Mouse (Mus musculus): ENCODE data around the gene Kpna4. TPM values are rescaled to one million over a fixed set of nuclear protein-coding genes. Genes with fewer than 3 reads are reported as not detected.

Kpna4 gene
- total and polyA plus RNA-seq, 2 experiments from 2014 or later = 27.3 to 67.0 TPM

GRCm38 (mm10) chr3:69142372-69142994 lies 15.6 kb upstream of the Kpna4 start:
- no peaks in the 10 kb centered on the region for H3K9me3 ChIP-seq (ENCODE audit: low read length)
- H3K4me2 ChIP-seq (ENCODE audit: low read depth, low read length, poor library complexity, severe bottlenecking) = no peak overlapping the region
- no peak for TF ChIP-seq CTCF (IDR thresholded peaks at IDR 0.05)
- no peaks in the 10 kb centered on the region for H3K4me1 ChIP-seq (ENCODE audit: insufficient read depth, low read length)
- ATAC-seq (ENCODE audit: low FRiP score) = no peak
- H3K27ac ChIP-seq (ENCODE audit: low read depth, low read length) = no peak overlapping the region
- no peak overlapping the region for H3K4me3 ChIP-seq (ENCODE audit: low read depth, low read length)
- H3K9ac ChIP-seq (replicated peaks; ENCODE audit: low read length, poor library complexity, severe bottlenecking) = no peak overlapping the region
- no peaks in the 10 kb centered on the region for H3K27me3 ChIP-seq (ENCODE audit: insufficient read depth, low read length)
- H3K36me3 ChIP-seq (ENCODE audit: insufficient read depth, low read length) = no peaks in the 10 kb centered on the region
- no peak for DNase-seq (ENCODE audit: low spot score)
- WGBS = 88% methylated on average over 7 of the region's 7 CpGs

GRCm38 (mm10) chr3:69140851-69141250 lies 13.9 kb upstream of the Kpna4 start:
- Histone ChIP-seq H3K27me3 (ENCODE audit: insufficient read depth, low read length) (no peaks in the 10 kb centered on the region), H3K27ac (ENCODE audit: low read depth, low read length) (no peak overlapping the region), H3K9me3 (ENCODE audit: low read length) (no peaks in the 10 kb centered on the region), H3K4me3 (ENCODE audit: low read depth, low read length) (no peak overlapping the region), H3K9ac (replicated peaks; ENCODE audit: low read length, poor library complexity, severe bottlenecking) (no peak overlapping the region), H3K4me1 (ENCODE audit: insufficient read depth, low read length) (no peaks in the 10 kb centered on the region), H3K36me3 (ENCODE audit: insufficient read depth, low read length) (no peaks in the 10 kb centered on the region), H3K4me2 (ENCODE audit: low read depth, low read length, poor library complexity, severe bottlenecking) (no peak overlapping the region)
- ATAC-seq (ENCODE audit: low FRiP score) (no peak), DNase-seq (ENCODE audit: low spot score) (no peak)
- TF ChIP-seq CTCF (IDR thresholded peaks at IDR 0.05) = no peak
- 85% methylated on average over 4 of the region's 4 CpGs for WGBS

- no peak for TF ChIP-seq CTCF (IDR thresholded peaks at IDR 0.05)
- 70% methylated on average over 6 of the region's 6 CpGs for WGBS
- no peak for ATAC-seq (ENCODE audit: low FRiP score)
These were observed 9.1 kb upstream of the Kpna4 start for GRCm38 (mm10) chr3:69136059-69136458.

GRCm38 (mm10) chr3:69130973-69131372 lies 4.1 kb upstream of the Kpna4 start:
- Histone ChIP-seq H3K27me3 (ENCODE audit: insufficient read depth, low read length) (no peaks in the 10 kb centered on the region), H3K4me1 (ENCODE audit: insufficient read depth, low read length) (no peaks in the 10 kb centered on the region), H3K9me3 (ENCODE audit: low read length) (no peaks in the 10 kb centered on the region), H3K4me2 (ENCODE audit: low read depth, low read length, poor library complexity, severe bottlenecking) (no peak overlapping the region), H3K27ac (ENCODE audit: low read depth, low read length) (no peak overlapping the region), H3K36me3 (ENCODE audit: insufficient read depth, low read length) (no peaks in the 10 kb centered on the region), H3K9ac (replicated peaks; ENCODE audit: low read length, poor library complexity, severe bottlenecking) (no peak overlapping the region), H3K4me3 (ENCODE audit: low read depth, low read length) (no peak overlapping the region)
- DNase-seq (ENCODE audit: low spot score) (no peak), ATAC-seq (ENCODE audit: low FRiP score) (no peak)
- 86% methylated on average over 4 of the region's 4 CpGs for WGBS
- TF ChIP-seq CTCF (IDR thresholded peaks at IDR 0.05) = no peak

More at GRCm38 (mm10) chr3:69136059-69136458, 9.1 kb upstream of the Kpna4 start:
- no peaks in the 10 kb centered on the region for H3K27me3 ChIP-seq (ENCODE audit: insufficient read depth, low read length)
- no peak overlapping the region for H3K27ac ChIP-seq (ENCODE audit: low read depth, low read length)
- no peak overlapping the region for H3K9ac ChIP-seq (replicated peaks; ENCODE audit: low read length, poor library complexity, severe bottlenecking)
- H3K4me2 ChIP-seq (ENCODE audit: low read depth, low read length, poor library complexity, severe bottlenecking) = no peak overlapping the region
- H3K4me3 ChIP-seq (ENCODE audit: low read depth, low read length) = no peak overlapping the region
- H3K36me3 ChIP-seq (ENCODE audit: insufficient read depth, low read length) = no peaks in the 10 kb centered on the region
- DNase-seq (ENCODE audit: low spot score) = no peak
- no peaks in the 10 kb centered on the region for H3K4me1 ChIP-seq (ENCODE audit: insufficient read depth, low read length)
- H3K9me3 ChIP-seq (ENCODE audit: low read length) = no peaks in the 10 kb centered on the region

GRCm38 (mm10) chr3:69127693-69128092 lies 780 bp upstream of the Kpna4 start:
- Histone ChIP-seq H3K4me1 (ENCODE audit: insufficient read depth, low read length) (peaks cover 3% of the 10 kb centered on the region; the same call in 1 of the 2 replicates), H3K4me2 (ENCODE audit: low read depth, low read length, poor library complexity, severe bottlenecking) (peak overlapping the region; percentile 86), H3K36me3 (ENCODE audit: insufficient read depth, low read length) (no peaks in the 10 kb centered on the region), H3K27ac (ENCODE audit: low read depth, low read length) (no peak overlapping the region), H3K27me3 (ENCODE audit: insufficient read depth, low read length) (no peaks in the 10 kb centered on the region), H3K9me3 (ENCODE audit: low read length) (no peaks in the 10 kb centered on the region), H3K4me3 (ENCODE audit: low read depth, low read length) (peak overlapping the region; percentile 96), H3K9ac (replicated peaks; ENCODE audit: low read length, poor library complexity, severe bottlenecking) (no peak overlapping the region)
- DNase-seq (ENCODE audit: low spot score) (no peak), ATAC-seq (ENCODE audit: low FRiP score) (no peak)
- WGBS = 6% methylated on average over 9 of the region's 9 CpGs
- no peak for TF ChIP-seq CTCF (IDR thresholded peaks at IDR 0.05)

GRCm38 (mm10) chr3:69127346-69127678 lies 399 bp upstream of the Kpna4 start:
- Histone ChIP-seq H3K9me3 (ENCODE audit: low read length) (no peaks in the 10 kb centered on the region), H3K27me3 (ENCODE audit: insufficient read depth, low read length) (no peaks in the 10 kb centered on the region), H3K4me3 (ENCODE audit: low read depth, low read length) (peak overlapping the region; percentile 96), H3K27ac (ENCODE audit: low read depth, low read length) (no peak overlapping the region; the same call in 1 of the 2 replicates), H3K4me2 (ENCODE audit: low read depth, low read length, poor library complexity, severe bottlenecking) (peak overlapping the region; percentile 86), H3K9ac (replicated peaks; ENCODE audit: low read length, poor library complexity, severe bottlenecking) (peak overlapping the region; percentile 98; the same call in 1 of the 2 replicates), H3K36me3 (ENCODE audit: insufficient read depth, low read length) (no peaks in the 10 kb centered on the region), H3K4me1 (ENCODE audit: insufficient read depth, low read length) (peaks cover 3% of the 10 kb centered on the region; the same call in 1 of the 2 replicates)
- WGBS = 0% methylated on average over 10 of the region's 10 CpGs
- DNase-seq (ENCODE audit: low spot score) (no peak), ATAC-seq (ENCODE audit: low FRiP score) (peak; percentile 60)
- no peak for TF ChIP-seq CTCF (IDR thresholded peaks at IDR 0.05)
